Mouse (Mus musculus): ENCODE data around the gene Hsd17b13. TPM values are rescaled to one million over a fixed set of nuclear protein-coding genes. Genes with fewer than 3 reads are reported as not detected.

Gene Hsd17b13
- polyA plus RNA-seq, 1 experiment = 0.34 TPM

Other genes starting within 250 kb of the Hsd17b13 start
- 28.9 and 29.4 TPM in 2 replicates for gene Klhl8, start 66.2 kb downstream of the Hsd17b13 start, polyA plus RNA-seq (2012; rRNA removed)
- gene Hsd17b11, start 44.5 kb upstream of the Hsd17b13 start, polyA plus RNA-seq (2012; rRNA removed) = 48.7 and 49.3 TPM in 2 replicates
- gene Nudt9, start 68.9 kb upstream of the Hsd17b13 start, polyA plus RNA-seq (2012; rRNA removed) = 79.1 and 81.9 TPM in 2 replicates
- not detected in 2 replicates for gene Gm17660, start 100.2 kb upstream of the Hsd17b13 start, polyA plus RNA-seq (2012; rRNA removed)
- 1,576 and 1,727 TPM in 2 replicates for gene Sparcl1, start 136.3 kb upstream of the Hsd17b13 start, polyA plus RNA-seq (2012; rRNA removed)
- gene Dspp, start 193.3 kb upstream of the Hsd17b13 start, polyA plus RNA-seq (2012; rRNA removed) = 0.02 and 0.04 TPM in 2 replicates
- gene Dmp1, start 225.2 kb upstream of the Hsd17b13 start, polyA plus RNA-seq (2012; rRNA removed) = 4.1 and 4.3 TPM in 2 replicates